Mouse (Mus musculus): ENCODE measurements around the gene Lpp. TPM values are rescaled to one million over a fixed set of nuclear protein-coding genes. Genes with fewer than 3 reads are reported as not detected.

The Lpp gene
- polyA plus RNA-seq, 1 experiment, result 137 TPM

DNA sequence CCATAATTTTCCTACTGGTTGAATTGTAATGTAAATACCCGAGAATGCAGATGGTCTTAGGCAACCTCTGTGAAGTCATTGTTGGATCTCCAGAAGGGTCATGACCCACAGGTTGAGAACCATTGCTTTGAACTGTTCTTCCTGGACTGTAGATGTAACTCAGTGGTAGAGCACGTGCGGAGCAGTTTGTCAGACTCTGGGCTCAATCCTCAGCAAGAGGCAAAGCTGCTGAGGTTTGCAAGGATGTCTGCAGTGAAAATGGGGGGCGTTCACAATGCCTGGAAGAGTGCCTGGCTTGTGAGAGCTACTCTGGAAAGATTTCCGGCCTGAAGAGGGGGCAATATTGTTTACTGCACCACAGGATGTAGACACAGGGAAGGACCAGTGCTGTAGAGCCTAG, 6.2 kb downstream of the Lpp start:
- no peak for DNase-seq (ENCODE audit: low spot score)

DNA sequence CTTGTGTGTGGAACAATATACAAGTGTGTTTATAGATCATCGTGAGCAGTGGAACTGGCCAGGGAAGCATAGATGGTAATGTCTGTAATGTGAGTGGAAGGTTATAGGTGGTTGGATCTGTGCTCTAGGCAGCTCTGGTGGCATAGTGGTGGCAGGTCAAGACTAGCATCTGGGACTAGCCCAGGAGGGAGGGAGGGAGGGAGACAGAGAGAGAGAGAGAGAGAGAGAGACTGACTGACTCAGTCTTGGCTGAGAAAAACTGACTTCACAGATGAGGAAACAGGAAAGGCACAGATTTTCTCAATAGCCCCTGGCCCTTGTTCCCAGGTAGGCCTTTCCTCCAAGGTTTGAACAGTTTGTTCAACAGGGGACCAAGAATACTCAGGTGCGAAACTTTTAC, 7.5 kb downstream of the Lpp start:
- no peak for DNase-seq (ENCODE audit: low spot score)

DNA sequence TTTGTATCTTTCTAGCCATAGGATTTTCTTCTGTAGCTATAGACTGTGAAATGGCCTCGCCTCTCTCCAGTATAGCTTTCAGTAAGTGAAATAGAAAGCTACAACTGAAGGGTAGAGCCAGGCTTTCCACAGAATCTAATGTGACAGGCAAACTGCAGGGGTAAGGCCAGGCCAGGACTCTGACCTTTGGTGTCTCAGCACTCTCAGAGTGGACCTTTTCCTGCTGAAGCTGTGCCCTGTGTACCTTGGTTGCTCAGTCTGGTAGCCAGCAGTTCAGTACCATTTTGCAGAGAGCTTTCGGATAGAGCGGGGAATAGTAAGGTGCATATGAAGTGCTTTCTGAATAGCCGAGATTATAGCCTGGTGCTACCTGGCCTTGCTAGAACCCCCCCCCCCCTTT, 9.5 kb downstream of the Lpp start:
- DNase-seq (ENCODE audit: low spot score), result no peak

DNA sequence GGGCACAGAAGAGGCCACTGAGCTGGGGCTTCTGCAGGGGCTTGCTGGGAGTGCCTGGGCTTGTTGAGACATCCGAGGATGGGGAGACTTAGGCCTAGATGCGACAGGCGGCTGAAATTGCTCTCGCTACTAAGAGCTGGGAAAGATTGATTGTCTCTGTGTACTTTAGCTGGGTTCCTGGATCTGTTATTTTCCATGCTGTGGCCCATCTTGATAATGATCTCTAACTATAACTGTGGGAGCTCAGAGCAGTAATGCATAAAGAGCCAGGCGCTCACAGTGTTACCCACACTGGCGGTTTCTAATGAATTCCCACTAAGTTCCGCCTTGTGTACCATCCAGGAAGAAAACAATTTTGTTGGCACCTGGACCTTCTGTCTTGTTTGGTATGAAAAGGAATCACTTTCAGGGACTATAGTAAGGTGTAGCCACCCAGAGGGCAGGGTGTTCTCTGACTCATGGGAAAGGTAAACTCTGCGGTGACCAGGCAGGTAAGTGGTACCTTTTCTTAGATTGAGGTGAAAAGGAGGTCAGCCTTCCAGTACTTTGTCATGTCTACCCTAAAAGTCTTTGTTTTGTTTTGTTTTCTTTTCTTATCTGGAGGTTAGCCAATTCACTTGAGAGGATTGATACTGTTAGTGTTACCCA, 10.6 kb downstream of the Lpp start:
- DNase-seq (ENCODE audit: low spot score), result no peak

DNA sequence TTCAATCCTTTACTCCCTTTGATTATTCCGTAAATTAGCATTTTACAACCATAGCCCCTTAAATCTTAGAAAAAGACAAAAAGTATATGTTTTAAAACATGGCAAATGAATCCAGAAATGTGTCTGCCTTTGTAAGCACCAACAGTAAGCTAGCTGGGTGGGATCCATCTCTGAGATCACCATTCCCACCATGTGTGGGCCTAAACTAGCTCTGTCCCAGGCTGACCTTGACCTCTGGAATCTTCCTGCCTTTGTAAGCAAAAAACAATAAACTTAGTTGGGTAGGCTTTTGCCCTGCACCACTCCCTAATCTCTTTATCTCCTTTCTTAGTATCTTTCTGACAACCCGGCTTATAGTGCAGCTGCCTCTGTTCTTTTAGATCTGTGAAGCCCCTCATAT, 13.2 kb downstream of the Lpp start:
- no peak for DNase-seq (ENCODE audit: low spot score)

DNA sequence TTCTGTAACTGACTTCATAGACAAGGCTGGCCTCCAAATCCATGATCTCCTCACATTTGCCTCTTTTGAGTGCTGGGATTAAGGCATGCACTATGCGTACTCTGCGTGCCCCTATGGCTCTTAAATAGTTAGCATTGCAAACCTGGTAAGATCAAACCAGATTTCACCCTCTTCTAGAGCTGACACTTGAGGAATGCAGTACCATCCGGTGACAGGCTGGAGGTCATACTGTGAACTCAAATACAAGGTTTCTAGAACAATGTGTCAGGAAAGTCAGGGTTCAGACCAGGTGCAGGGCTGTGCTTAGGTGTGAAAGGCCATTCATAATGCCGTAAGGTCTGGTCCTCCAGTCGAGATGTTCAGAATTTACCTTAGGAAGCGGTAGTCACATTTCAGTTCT, 18.0 kb downstream of the Lpp start:
- DNase-seq (ENCODE audit: low spot score), result no peak

DNA sequence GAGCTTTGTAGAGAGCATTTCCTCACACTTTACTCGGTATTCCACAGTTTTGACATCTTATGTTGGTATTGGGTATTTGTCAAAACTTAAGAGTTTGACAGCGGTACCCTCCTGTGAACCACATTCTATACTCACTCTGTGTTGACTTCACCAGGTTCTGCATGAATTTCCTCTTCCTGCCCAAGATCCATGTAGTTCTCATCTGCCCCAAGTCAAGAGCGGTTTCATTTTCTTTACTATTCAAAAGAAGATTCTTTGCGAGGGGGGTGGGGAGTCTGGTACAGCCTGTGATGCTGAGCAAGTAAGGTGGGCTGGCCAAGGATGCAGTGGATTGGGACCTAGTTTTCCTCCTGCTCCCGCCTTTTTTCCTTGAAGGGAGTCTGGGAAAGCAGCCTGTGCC, 18.9 kb downstream of the Lpp start:
- no peak for DNase-seq (ENCODE audit: low spot score)

DNA sequence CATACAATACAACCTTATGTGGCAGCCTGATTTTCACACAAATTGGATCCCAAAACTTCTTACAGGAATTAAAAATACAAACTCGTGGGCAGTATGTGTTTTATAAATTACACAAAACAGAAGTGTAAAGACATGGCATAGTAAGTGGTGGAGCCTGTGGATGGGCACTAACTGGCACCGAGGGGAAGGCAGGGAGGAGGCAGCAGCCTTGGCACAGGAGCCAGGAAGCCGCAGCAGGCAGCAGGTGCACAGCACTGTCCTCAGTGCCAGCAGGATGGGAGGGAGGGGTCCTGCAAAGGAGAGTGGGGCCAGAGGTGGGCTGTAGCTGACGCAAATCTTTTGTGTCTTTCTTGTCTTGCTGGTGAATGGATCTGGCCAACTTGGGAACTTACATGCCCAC, 19.8 kb downstream of the Lpp start:
- no peak for DNase-seq (ENCODE audit: low spot score)

DNA sequence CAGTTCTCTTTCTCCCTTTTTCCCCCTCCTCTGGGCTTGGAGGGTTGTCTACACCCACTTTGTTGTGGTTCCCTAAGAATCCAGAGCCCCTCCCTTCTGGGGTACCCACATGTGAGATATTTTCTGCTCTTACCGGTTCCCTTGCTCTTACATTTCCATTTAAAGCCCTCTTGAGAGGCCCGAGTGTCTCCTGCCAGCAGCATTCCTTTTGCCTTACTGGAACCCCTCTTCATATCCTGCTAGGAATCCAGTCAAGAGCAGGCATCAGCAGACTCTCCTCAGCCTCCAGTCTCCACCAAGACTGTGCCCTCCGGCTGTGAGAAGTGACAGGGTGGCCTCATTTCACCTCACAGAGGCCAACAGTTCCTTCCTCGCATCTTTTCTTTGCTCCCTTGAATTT, 24.7 kb downstream of the Lpp start:
- no peak for DNase-seq (ENCODE audit: low spot score)

DNA sequence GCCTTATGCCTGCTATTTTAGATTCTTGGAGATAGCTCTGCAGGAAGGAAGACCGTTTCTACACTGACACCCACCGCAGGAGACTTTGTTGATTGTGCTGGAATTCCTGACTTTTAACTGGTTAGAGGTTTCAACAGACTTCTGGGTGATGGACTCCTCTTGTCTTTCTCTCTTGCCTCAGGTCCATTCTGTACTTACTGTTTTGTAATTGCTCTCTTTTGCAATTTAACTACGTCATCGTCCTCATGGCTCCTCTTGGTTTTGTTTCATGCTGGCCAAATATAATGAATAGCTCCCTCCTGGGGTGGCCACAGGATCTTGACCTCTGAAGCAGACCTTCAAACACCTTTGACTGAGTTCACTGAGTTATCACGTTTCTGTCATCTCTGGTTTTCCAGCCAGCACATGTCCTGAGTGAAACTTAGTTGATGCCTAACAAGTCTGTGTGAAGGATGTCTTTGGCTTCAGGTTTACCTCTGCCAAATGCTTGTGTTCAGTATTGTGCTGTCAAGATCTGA, 27.4 kb downstream of the Lpp start:
- no peak for DNase-seq (ENCODE audit: low spot score)

DNA sequence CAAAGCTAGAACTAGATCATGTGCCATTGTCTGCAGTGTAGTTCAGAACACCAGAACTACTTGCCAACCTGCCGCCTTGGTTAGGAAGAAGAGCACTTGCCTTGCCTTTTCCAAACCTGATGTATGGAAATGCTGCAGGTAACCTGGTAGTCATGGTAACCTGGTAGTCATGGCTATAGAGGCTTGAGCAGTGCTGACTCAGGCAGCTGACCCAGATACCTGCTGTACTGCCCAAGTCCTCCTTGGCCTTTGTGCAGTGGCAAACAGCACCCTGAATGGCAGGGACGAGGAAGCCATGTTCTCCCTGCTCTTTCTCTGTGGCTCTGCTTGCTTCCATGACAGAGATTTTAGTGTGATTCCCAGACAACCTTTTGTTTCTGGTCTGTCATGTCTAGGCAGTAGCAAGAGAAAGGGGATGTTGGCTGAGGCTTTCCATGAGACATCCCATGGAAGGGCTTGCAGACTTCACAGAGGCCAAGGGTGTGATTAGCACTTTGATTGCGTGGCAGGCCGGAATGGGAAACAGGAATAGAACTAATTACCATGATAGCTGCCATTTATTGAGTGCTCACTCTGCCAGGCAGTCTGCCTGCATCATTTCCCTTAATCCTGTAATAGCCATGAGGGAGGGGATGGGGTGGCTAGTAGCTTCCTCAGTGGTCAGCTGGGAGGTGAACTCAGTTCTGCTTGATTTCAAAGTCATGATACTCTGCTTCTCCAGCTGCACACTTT, 28.5 kb downstream of the Lpp start:
- no peak for DNase-seq (ENCODE audit: low spot score)

DNA sequence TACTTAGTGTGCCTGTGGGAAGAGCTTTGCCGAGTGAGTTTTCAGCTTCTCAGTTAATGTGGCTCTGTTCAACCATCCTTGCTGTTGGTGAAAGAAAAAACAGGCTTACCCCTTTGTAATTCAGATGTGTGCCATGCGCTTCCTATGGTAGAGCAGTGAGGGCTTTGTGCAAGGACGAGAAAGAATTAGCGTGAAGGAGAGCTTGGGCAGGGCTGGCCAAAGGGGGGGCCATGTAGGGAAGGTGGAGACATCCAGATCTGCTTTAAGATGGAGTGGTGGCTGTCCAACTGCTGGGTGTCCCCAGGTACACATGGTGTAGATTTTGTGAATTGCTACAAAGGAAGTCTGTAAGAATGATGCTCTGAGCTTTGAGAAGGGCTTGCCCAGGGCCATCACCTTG, 29.9 kb downstream of the Lpp start:
- DNase-seq (ENCODE audit: low spot score), result no peak

DNA sequence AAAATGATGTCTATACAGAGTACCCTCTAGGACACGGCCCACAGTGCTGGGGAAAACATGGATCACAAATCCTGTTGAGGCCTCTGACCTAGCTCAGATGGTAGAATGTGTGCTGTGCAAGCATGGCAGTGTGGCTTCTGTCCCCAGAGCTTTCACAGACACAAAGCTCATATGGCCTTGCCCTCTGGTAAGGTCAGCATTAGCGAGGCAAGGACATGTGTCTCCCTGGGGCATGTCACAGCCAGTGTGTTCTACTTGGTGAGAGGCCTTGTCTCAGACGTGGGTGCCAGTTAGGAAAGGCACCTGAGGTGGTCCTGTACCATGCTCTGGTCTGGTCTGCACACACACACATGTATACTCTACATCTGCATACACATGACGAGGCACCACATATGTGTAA, 30.4 kb downstream of the Lpp start:
- no peak for DNase-seq (ENCODE audit: low spot score)

DNA sequence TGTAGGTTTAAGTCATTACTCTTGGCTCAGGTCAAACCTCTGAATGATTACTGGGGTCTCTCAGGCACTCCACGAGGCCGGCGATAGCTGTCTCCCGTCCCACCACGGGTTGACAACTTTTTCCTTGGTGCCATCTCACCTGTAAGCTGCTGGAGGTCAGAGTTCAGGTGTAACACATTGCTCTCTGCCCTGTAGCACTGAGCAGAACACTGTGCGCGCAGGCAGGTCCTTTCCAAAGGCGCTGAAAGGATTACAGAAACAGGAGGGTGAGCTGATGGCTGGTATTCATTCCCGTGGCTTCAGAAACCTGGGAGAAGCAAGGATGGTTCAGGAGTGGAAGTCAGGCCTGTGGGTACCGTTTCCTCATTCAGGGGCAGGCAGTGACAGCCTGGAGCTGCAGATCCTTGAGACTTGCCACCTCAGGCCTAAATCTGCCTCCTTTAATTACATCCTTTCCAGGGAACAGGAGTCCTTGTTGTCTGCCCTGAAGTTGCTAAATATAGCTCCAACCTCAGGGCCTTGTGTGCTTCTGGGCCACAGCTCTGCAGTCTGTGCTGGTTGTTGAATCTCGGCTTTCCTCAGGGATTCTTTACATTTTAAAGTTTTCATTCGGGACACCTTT, 31.2 kb downstream of the Lpp start:
- no peak for DNase-seq (ENCODE audit: low spot score)

DNA sequence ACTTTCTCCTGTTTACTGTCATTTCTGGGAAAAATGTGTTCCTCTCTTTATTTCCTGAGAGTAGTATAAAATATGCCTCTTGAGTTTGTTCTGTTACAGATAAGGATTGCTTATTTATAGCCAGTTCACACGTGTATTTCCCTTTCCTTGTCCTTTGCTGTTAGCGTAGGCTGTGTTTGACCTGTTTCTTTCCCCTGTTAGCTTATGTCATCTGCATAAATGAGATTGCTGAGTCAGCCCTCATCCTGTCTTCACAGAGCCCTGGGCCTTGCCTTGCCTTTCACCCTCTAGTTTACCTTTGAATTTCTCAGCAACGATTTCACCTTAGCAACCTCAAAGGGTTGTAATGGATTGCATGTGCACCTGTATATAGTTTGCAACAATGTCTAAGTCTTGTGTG, 32.5 kb downstream of the Lpp start:
- DNase-seq (ENCODE audit: low spot score), result no peak

DNA sequence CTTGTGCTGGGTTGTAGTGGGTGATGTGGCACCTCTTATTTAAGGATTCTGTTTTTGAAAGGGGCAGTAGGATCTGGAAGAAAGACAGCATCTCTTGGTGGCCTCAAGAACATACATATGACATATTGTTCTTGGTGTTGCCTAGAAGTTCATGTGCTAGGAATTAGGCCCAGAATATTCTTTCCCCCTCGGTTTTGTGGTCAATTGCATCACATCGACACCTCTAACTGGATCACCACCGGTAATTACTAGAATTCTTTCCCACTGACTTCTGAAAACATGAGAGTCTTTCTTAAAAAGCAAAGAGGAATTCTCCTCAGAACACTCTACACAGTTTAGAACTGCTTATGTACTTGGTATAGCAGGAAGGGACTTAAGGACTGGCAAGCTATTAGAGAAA, 34.3 kb downstream of the Lpp start:
- DNase-seq (ENCODE audit: low spot score), result no peak

DNA sequence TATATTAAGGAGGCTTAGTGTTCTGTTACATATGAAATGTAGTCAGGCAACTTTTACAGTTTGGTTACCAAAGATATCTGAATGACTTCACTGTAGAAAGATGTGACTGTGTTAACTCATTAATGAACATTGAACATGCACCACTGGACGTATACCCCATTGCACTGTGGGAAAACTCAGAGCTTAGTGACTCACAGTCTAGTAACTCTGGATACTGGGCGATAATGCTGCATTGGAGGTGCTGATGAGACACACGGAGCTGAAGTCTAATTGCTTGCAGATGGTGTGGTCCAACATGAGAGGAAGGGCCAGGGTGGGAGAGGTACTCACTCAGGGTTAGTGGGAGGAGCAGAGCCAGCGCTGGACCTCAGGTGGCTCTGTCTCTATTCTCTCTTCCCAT, 34.7 kb downstream of the Lpp start:
- DNase-seq (ENCODE audit: low spot score), result peak; percentile 13

DNA sequence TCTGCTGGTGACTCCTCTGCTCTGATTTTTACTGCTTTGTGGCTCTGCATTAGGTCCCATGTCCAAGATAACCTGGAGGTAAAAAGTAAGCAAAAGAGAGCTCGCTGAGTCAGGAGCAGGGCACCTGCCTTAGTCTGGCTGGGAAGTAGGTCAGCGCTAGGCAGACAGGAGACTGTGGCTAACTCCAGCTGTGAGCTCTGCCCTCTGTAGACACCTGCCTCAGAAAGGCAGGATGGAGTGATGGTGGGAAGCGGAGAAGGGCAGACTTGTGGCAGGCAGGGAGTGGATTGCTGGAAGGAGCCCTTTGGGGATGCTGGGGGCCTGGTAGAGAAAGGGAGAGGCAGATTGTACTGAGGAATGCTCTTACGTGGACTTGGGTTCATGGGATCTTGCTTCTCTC, 35.4 kb downstream of the Lpp start:
- peak; percentile 20 for DNase-seq (ENCODE audit: low spot score)

DNA sequence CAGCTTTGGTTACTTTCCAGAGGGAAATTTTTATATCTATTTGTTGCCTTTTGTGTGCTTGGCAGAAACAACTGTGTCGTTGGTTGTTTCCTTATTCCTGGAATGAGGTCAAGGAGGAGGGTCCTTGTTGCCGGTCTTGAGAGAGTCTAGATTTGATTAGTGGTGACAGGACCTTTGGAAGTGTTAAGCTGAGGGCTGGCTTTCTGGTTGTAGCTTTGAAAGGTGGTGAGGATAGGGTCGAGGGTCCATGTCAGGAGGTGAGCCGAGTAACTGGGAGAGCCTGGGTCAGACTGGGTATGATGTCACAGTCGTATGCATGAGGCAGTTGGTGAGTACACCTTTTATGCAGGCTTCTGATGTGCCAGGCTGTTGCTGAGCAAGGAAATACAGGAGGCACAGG, 36.4 kb downstream of the Lpp start:
- DNase-seq (ENCODE audit: low spot score), result peak; percentile 18

DNA sequence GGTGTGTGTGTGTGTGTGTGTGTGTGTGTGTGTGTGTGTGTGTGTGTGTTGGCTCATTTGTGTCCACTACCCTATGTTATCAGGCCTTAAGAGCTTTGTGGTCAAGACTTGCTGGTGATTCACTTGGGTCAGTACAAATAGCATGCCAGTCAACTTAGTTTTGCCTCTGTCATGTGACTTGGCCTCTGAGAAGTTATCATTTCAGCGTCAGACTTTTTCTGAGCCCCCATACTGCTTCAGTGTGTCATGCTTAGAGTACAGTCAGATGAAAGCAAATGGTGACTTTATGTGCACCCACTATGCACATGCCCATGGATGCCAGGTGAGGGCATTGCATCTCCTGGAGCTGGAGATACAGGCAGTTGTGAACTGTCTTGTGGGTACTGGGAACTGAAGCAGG, 38.5 kb downstream of the Lpp start:
- DNase-seq (ENCODE audit: low spot score), result peak; percentile 14

DNA sequence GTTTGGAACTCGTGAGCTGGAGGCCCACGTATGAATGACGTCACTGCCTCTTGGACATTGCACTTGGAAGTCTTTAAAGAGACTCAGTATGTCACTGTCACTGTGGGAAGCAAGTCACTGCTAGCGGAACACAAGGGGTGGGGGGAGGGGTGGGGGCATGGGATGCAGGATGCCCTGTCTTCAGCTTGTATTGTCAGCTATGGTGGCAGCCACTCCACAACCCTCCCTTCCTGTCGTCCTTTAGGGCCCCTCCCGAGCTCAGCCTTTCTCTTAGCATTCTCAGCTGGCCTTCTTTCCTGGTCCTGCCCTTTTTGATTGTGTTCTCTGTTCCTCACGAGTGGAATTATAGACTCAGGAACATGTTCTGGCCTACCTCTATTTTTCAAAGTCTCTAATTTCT, 40.3 kb downstream of the Lpp start:
- DNase-seq (ENCODE audit: low spot score), result no peak

DNA sequence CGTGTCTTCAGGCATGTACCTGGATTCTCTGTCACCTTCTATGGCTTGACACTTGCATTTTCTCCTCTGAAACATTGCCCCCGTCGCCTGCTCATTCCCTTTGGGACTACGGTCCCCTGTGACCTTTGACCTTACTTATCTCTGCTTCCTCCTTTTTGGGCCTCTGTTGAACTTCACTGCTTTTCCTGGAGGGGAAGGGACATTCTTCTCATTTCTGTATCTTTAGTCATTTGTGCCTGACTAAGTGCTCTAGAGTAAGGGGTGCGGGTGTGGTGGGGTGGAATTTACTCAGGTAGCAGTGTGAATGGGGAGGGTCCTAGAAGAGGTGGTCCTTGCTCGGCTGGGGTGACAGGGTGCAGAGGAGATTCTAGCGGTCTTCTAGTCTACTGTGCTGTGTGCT, 40.7 kb downstream of the Lpp start:
- peak; percentile 15 for DNase-seq (ENCODE audit: low spot score)

DNA sequence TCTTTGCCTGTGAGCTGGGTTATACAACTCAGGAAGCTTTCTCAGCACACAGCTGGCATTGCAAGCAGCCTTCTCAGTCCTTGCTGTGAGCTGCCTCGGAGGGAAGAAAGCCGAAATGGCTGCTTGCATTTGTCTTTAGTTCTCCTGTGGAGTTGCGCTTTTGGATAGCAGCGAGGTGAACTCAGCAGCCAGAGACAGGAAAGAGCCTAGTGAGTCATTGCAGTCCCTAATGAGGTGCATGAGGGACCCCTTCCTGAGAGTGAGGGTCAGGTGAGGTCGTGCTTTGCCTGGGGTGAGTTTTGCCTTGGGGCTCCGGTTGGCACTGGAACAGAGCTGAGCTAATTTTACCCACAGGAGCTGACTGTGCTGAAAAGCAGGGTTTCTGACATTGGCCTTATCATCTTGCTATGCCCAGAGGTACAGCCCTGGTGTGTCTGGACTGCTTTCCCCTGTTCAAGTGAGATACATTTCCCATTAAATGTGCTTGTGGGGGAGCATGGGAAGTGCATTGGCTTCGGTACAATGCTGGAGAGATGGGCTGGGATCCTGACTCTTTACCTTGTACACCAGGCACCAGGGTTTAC, 41.3 kb downstream of the Lpp start:
- no peak for DNase-seq (ENCODE audit: low spot score)

All from urinary bladder, adult 2 months (tissue).